Mouse (Mus musculus) liver, embryonic 11.5 days (tissue): Measurements from ENCODE around the gene Il9. TPM values are rescaled to one million over a fixed set of nuclear protein-coding genes. Genes with fewer than 3 reads are reported as not detected.

Experiments
- ATAC-seq: fragments of 200-750 bp; cut with Nextera tagmentation; replicated peaks from 2 replicates; pipeline ENCODE4 v1.8.0; 2017; ENCODE audit warnings: moderate number of reproducible peaks, mild to moderate bottlenecking, moderate TSS enrichment, moderate library complexity; ENCODE audit not compliant: low FRiP score
- DNase-seq: peaks from one replicate; pipeline ENCODE4 v3.0.0-alpha.2; 2017; ENCODE audit warnings: low spot score
- H3K27ac ChIP-seq: fragments of 300-500 bp; sonication (generic); 2 replicates; pipeline ENCODE4 v1.5.1; 2014; ENCODE audit warnings: mild to moderate bottlenecking, low read depth, low read length, control low read depth
- H3K27me3 ChIP-seq: fragments of 300-500 bp; sonication (generic); replicated peaks from 2 replicates; pipeline ENCODE4 v1.6.1; 2014; ENCODE audit warnings: low read length, mixed read lengths; ENCODE audit not compliant: control insufficient read depth, insufficient read depth
- H3K36me3 ChIP-seq: fragments of 300-500 bp; sonication (generic); 2 replicates; pipeline ENCODE4 v1.6.1; 2014; ENCODE audit warnings: mild to moderate bottlenecking, low read length, moderate library complexity, mixed read lengths; ENCODE audit not compliant: control insufficient read depth, insufficient read depth
- H3K4me1 ChIP-seq: fragments of 300-500 bp; sonication (generic); replicated peaks from 2 replicates; pipeline ENCODE4 v1.6.1; 2014; ENCODE audit warnings: low read length, mixed read lengths; ENCODE audit not compliant: control insufficient read depth, insufficient read depth
- H3K4me2 ChIP-seq: fragments of 300-500 bp; sonication (generic); 2 replicates; pipeline ENCODE4 v1.6.1; 2014; ENCODE audit warnings: mild to moderate bottlenecking, control low read depth, moderate library complexity
- H3K4me3 ChIP-seq: fragments of 300-500 bp; sonication (generic); 2 replicates; pipeline ENCODE4 v1.5.1; 2014; ENCODE audit warnings: low read depth, low read length, control low read depth
- H3K9ac ChIP-seq: fragments of 300-500 bp; sonication (generic); 2 replicates; pipeline ENCODE4 v1.6.1; 2014; ENCODE audit warnings: low read depth, low read length, control low read depth
- H3K9me3 ChIP-seq: fragments of 300-500 bp; sonication (generic); 2 replicates; pipeline ENCODE4 v1.6.1; 2016; ENCODE audit warnings: low read length, inconsistent platforms, mixed read lengths; ENCODE audit not compliant: control insufficient read depth
- WGBS: fragments of 180-500 bp; shearing (Covaris S2); extraction: QIAGEN DNeasy Blood & Tissue Kit; methylation state at CpG from one replicate; pipeline ENCODE4 v1.1.7; 2014; 5-methylcytosine and 5-hydroxymethylcytosine counted together
- polyA plus RNA-seq: library from polyadenylated mRNA; unstranded; fragments of >200 nt; fragmentation: Nextera tagmentation; extraction: Ambion mirVana; gene quantifications from 2 replicates; pipeline ENCODE4 v1.2.1, GENCODE M21; 2014

Il9 gene
- polyA plus RNA-seq, 1 experiment from 2014 or later: not detected

DNA sequence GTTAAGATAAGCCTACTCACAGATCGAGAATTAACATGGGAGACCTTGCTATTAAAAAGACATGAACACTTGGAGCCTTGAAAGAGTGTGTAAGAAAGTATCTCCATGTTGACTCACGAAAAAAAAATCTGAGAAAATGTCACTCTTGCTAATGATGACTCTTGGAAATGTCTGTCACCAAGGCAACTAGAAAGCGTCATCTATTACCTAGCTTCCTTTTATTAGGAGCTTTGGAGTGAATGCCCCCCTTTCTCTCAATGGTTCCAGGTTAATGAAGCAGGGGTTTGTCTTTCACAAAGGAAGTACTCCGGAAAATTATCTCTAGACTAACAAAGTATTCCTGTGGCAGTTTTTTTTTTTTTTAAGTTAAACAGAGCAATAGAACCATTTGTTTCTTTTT lies 34.3 kb upstream of the Il9 start:
- H3K9ac ChIP-seq: no peak overlapping the region
- H3K4me1 ChIP-seq: no peaks in the 10 kb centered on the region
- no peaks in the 10 kb centered on the region for H3K9me3 ChIP-seq
- no peak overlapping the region for H3K27ac ChIP-seq
- no peak for ATAC-seq
- DNase-seq: no peak
- H3K4me3 ChIP-seq: no peak overlapping the region
- no peaks in the 10 kb centered on the region for H3K36me3 ChIP-seq
- H3K27me3 ChIP-seq: no peaks in the 10 kb centered on the region
- WGBS: 70% methylated on average over 4 of the region's 4 CpGs
- H3K4me2 ChIP-seq: no peak overlapping the region

DNA sequence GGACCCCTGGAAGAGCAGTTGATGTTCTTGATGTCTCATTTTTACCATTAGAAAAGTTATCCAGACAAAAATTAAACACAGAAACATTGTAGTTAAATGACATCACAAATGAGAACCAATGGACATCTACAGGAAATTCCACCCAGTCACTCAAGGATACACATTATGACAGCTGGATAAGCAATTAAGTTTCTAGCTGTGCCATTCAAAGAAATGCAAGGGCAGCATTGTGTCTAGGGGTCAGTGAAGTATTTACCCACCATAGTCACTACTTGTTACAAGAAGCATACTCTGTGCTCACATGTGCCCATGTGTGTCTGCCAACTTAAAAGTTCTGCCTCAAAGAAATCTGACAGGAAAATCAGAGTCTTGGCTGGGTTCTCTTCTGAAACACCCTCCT lies 31.5 kb upstream of the Il9 start:
- Histone ChIP-seq H3K9ac (no peak overlapping the region), H3K4me3 (no peak overlapping the region), H3K27me3 (no peaks in the 10 kb centered on the region), H3K27ac (no peak overlapping the region), H3K4me1 (no peaks in the 10 kb centered on the region), H3K4me2 (no peak overlapping the region), H3K9me3 (no peaks in the 10 kb centered on the region), H3K36me3 (no peaks in the 10 kb centered on the region)
- DNase-seq (no peak), ATAC-seq (no peak)

DNA sequence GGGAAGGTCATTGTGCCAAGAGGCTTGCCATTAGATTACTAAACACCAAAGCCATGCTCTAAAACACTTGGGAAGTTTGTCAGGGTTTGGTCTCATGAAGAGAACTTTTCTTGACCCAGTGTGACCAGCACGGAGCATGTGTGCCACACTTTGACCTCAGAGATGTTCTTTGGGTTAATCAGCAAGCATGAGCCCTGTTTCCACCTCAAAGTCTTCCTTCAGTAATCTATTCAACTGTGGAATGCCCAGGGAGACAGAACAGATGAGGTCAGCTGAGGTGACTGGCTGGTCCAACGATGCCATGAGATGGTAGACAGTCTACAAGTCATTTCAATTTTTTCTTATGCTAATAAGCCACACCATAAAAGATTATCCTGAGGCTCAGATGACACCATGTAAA lies 27.8 kb upstream of the Il9 start:
- ATAC-seq (no peak), DNase-seq (no peak)
- Histone ChIP-seq H3K9me3 (no peaks in the 10 kb centered on the region), H3K4me1 (no peaks in the 10 kb centered on the region), H3K9ac (no peak overlapping the region), H3K4me3 (no peak overlapping the region), H3K27me3 (no peaks in the 10 kb centered on the region), H3K4me2 (no peak overlapping the region), H3K27ac (no peak overlapping the region), H3K36me3 (no peaks in the 10 kb centered on the region)
- WGBS: 76% methylated on average over 2 of the region's 2 CpGs

DNA sequence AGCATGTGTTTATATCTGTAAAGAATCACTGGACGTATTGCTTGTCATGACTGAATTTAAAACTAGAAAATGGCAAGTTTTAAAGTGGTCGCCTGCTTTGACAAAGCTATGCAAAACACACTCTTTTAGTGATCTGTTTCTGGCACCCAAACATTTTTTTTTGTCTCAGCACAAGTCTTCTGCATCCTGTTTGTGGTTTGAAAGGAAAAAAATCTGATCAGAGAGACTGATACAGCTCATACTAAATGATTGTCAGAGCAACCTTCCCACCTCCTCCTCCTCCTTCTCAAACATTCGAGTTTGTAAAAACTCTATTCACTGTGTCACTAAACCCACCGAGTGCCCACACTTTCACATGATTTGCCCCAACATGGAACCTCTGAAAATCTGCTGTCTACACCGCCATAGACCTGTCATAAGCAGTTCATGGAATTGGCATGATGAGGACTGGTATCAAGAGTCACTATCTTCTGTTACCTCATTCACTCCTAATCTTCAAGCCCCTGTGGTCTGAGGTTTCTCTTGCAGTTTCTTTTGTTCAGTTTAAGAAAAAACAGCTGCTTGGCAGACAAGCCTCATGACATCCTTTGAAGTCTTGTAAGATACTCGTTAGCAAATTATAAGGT lies 24.9 kb upstream of the Il9 start:
- ATAC-seq (no peak), DNase-seq (no peak)
- H3K9me3 ChIP-seq: no peaks in the 10 kb centered on the region
- no peaks in the 10 kb centered on the region for H3K36me3 ChIP-seq
- WGBS: 75% methylated on average over 6 of the region's 6 CpGs
- no peak overlapping the region for H3K9ac ChIP-seq
- no peaks in the 10 kb centered on the region for H3K27me3 ChIP-seq
- no peak overlapping the region for H3K27ac ChIP-seq
- H3K4me1 ChIP-seq: no peaks in the 10 kb centered on the region
- no peak overlapping the region for H3K4me2 ChIP-seq
- no peak overlapping the region for H3K4me3 ChIP-seq

DNA sequence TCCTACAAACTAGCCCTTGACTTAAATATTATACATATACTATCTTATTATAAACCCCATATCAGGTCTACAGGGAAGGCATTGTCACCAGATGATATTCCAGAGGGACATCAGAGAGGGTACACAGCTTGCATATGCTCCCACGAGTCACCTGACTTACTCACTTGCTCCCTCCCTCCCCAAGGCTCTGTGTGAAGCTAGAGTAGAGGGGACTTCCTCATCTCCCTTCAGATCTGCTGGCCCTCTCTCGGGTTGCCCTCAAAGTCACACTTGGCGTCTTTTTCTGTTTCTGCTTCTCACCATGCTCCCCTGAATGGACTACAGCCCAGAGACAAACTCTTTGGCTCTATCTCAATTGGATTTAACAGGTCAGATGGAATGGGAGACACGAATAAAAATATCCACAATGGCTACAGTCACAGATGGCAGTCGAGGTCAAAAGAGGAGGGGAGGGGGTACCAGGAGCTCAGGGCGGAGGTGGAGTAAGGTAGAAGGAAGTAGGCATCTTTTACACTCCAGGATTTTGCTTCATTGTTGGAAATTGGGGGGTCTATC lies 19.9 kb upstream of the Il9 start:
- WGBS: 55% methylated on average over 6 of the region's 6 CpGs
- no peaks in the 10 kb centered on the region for H3K9me3 ChIP-seq
- H3K27ac ChIP-seq: no peak overlapping the region
- ATAC-seq: no peak
- no peaks in the 10 kb centered on the region for H3K36me3 ChIP-seq
- no peak overlapping the region for H3K9ac ChIP-seq
- no peak overlapping the region for H3K4me3 ChIP-seq
- no peaks in the 10 kb centered on the region for H3K4me1 ChIP-seq
- H3K4me2 ChIP-seq: no peak overlapping the region
- no peaks in the 10 kb centered on the region for H3K27me3 ChIP-seq
- no peak for DNase-seq

DNA sequence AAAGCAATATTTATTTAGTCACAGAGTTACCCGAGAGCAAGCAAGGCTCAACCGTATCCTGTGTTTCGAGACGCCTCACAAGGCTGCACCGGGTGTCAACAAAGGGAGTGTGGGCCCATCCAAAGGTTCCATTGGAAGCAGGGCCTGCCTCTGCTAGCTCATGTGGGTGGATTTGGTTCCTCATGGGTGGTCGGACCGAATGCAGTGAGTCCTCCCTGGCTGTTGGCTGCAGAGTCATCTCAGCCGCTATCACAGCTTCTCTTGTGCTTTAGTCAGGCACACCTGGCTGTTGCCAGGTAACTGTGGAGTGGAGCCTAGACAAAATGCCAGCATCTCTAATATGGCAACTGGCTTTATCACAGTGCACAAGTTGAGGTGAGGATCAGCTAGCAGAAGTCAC lies 18.6 kb upstream of the Il9 start:
- WGBS: 78% methylated on average over 8 of the region's 8 CpGs
- no peak overlapping the region for H3K4me3 ChIP-seq
- H3K4me1 ChIP-seq: no peaks in the 10 kb centered on the region
- no peaks in the 10 kb centered on the region for H3K27me3 ChIP-seq
- ATAC-seq (no peak), DNase-seq (no peak)
- no peaks in the 10 kb centered on the region for H3K36me3 ChIP-seq
- H3K9me3 ChIP-seq: no peaks in the 10 kb centered on the region
- H3K4me2 ChIP-seq: no peak overlapping the region
- no peak overlapping the region for H3K27ac ChIP-seq
- H3K9ac ChIP-seq: no peak overlapping the region

DNA sequence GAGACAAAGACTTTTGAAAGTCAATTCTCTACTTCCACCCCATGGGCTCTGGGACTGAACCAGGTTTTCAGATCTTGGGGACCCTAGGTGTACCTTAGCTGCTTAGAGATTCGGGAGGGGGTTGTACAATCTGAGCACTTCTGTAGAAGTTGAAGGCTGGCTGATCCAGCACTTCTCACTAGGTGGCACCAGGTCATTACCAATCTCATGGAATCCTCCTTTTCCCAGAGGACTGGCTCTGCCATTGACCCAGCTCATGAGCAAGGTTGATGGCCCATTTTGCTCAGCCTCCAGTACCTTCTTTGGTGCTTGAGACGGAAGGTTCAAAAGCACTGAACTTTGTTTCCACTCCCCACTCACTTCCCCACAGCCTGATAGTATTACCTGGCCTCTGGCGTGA lies 18.1 kb upstream of the Il9 start:
- Histone ChIP-seq H3K4me3 (no peak overlapping the region), H3K9ac (no peak overlapping the region), H3K4me2 (no peak overlapping the region), H3K36me3 (no peaks in the 10 kb centered on the region), H3K4me1 (no peaks in the 10 kb centered on the region), H3K27me3 (no peaks in the 10 kb centered on the region), H3K27ac (no peak overlapping the region), H3K9me3 (no peaks in the 10 kb centered on the region)
- no peak for DNase-seq
- no peak for ATAC-seq
- WGBS: 68% methylated on average over 3 of the region's 3 CpGs

DNA sequence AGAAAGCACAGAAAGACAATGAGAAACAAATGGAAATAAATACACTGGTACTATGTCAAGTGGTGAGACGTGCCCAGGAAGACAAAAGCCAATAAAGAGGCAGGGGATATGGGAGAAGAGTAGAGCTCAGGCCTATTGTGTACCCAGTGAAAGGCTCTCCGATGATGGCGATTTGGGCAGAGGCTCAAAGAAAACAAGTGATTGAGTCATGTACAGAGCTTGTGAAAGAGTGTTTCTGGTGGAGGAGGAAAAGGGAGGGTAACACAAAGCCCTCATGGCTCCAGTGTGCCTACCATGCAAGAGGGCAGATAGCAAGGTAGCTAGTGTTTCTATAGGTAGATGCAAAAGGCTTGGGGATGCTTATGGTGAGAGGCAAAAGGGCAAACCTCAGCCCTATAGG lies 12.4 kb upstream of the Il9 start:
- no peaks in the 10 kb centered on the region for H3K36me3 ChIP-seq
- no peak overlapping the region for H3K27ac ChIP-seq
- H3K9ac ChIP-seq: no peak overlapping the region
- ATAC-seq (no peak), DNase-seq (no peak)
- H3K4me3 ChIP-seq: no peak overlapping the region
- H3K27me3 ChIP-seq: no peaks in the 10 kb centered on the region
- no peak overlapping the region for H3K4me2 ChIP-seq
- 68% methylated on average over 3 of the region's 3 CpGs for WGBS
- H3K9me3 ChIP-seq: no peaks in the 10 kb centered on the region
- no peaks in the 10 kb centered on the region for H3K4me1 ChIP-seq

DNA sequence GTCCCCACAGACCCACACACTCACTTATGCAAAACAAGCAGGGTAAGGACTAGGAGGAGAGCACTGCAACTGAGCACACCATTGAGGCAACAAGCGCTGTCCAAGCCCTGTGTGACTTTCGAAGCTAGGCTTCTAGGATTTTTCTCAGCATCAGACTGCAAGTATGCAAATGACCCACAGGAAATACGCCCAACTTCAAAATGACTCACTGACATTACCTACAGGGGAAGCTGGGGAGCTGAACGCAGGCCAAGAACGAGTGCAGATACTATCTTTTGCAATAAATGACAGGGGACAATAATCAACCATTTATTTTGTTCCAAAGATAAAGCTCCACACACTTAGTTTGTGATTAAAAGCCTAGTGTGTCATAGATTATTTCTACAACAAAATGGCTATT lies 6.0 kb upstream of the Il9 start:
- DNase-seq: no peak
- Histone ChIP-seq H3K4me3 (no peak overlapping the region), H3K9me3 (no peaks in the 10 kb centered on the region), H3K9ac (no peak overlapping the region), H3K36me3 (no peaks in the 10 kb centered on the region), H3K27ac (no peak overlapping the region), H3K27me3 (no peaks in the 10 kb centered on the region), H3K4me1 (no peaks in the 10 kb centered on the region), H3K4me2 (no peak overlapping the region)
- ATAC-seq: no peak
- 57% methylated on average over 5 of the region's 5 CpGs for WGBS
